Mouse (Mus musculus) CH12.LX (cell line): ENCODE measurements around the gene Syngr2. TPM values are rescaled to one million over a fixed set of nuclear protein-coding genes. Genes with fewer than 3 reads are reported as not detected.
A peak's percentile ranks its signal among the peaks of the same experiment; 100 is the strongest.

Experiments
- DNase-seq: peaks from one replicate; pipeline ENCODE4 v3.0.0-alpha.2; 2013; ENCODE audit errors: extremely low read depth
- H3K27ac ChIP-seq: 2 replicates; pipeline ENCODE4 v1.5.1; 2012; ENCODE audit warnings: low read depth, mild to moderate bottlenecking, control low read depth, moderate library complexity; ENCODE audit not compliant: insufficient read depth
- H3K27me3 ChIP-seq: replicated peaks from 2 replicates; pipeline ENCODE3; 2012; ENCODE audit warnings: inconsistent platforms
- H3K36me3 ChIP-seq, 2 experiments: replicated peaks in 1 of 2; 2 replicates each; pipeline versions ENCODE3 to v1.6.1; 2012; ENCODE audit warnings: inconsistent platforms in 1 of 2, low read length in 1 of 2, mild to moderate bottlenecking in 1 of 2, mixed read lengths in 1 of 2, moderate library complexity in 1 of 2; ENCODE audit not compliant: control insufficient read depth in 1 of 2, insufficient read depth in 1 of 2
- H3K4me1 ChIP-seq, 2 experiments: 2 replicates each; pipeline ENCODE4 v1.6.1; 2012; ENCODE audit warnings: inconsistent platforms in 1 of 2, moderate library complexity in 1 of 2; ENCODE audit not compliant: insufficient read depth in 2 of 2, control insufficient read depth in 1 of 2
- H3K4me2 ChIP-seq: 2 replicates; pipeline ENCODE4 v1.6.1; 2012; ENCODE audit warnings: low read depth, mild to moderate bottlenecking, control low read depth; ENCODE audit not compliant: poor library complexity, insufficient read depth, severe bottlenecking
- H3K4me3 ChIP-seq, 3 experiments: fragments of 150-350 bp in 1 of 3; sonication (generic) in 1 of 3; replicated peaks in 1 of 3; 2 replicates each; pipeline versions ENCODE3 to v1.5.1; 2011 to 2012; ENCODE audit warnings: low read depth in 2 of 3, low read length in 2 of 3, mild to moderate bottlenecking in 2 of 3, moderate library complexity in 2 of 3, control low read depth in 1 of 3, improper control_type of control experiment in 1 of 3, inconsistent platforms in 1 of 3, mixed read lengths in 1 of 3; ENCODE audit not compliant: poor library complexity in 1 of 3
- H3K79me2 ChIP-seq: replicated peaks from 2 replicates; pipeline ENCODE4 v1.6.1; 2012; ENCODE audit warnings: mild to moderate bottlenecking, moderate library complexity; ENCODE audit not compliant: control insufficient read depth, poor library complexity, insufficient read depth, severe bottlenecking; ENCODE audit errors: extremely low read depth
- H3K9ac ChIP-seq: 2 replicates; pipeline ENCODE4 v1.6.1; 2012; ENCODE audit warnings: low read depth, mild to moderate bottlenecking, control low read depth, moderate library complexity; ENCODE audit not compliant: insufficient read depth
- H3K9me3 ChIP-seq: replicated peaks from 2 replicates; pipeline ENCODE3; 2012; ENCODE audit warnings: low read length, inconsistent platforms, mixed read lengths
- BHLHE40 ChIP-seq: IDR thresholded peaks from 2 replicates; pipeline ENCODE4 v1.6.1; 2011; ENCODE audit warnings: mild to moderate bottlenecking, low read depth, low read length, improper control_type of control experiment
- CHD1 ChIP-seq: IDR thresholded peaks from 2 replicates; pipeline ENCODE4 v1.6.1; 2012; ENCODE audit warnings: low read depth, low read length, improper control_type of control experiment, inconsistent platforms
- CHD2 ChIP-seq: IDR thresholded peaks from 2 replicates; pipeline ENCODE4 v1.6.1; 2011; ENCODE audit warnings: low read length, improper control_type of control experiment
- CTCF ChIP-seq, 2 experiments: IDR thresholded peaks in 1 of 2; conservative IDR thresholded peaks in 1 of 2; 2 replicates each; pipeline ENCODE4 v1.5.1; 2011 to 2012; ENCODE audit warnings: low read depth in 2 of 2, low read length in 2 of 2, improper control_type of control experiment in 1 of 2, inconsistent platforms in 1 of 2, mild to moderate bottlenecking in 1 of 2, moderate library complexity in 1 of 2
- E2F4 ChIP-seq: IDR thresholded peaks from 2 replicates; pipeline ENCODE4 v1.6.1; 2011; ENCODE audit warnings: low read depth, low read length, improper control_type of control experiment; ENCODE audit not compliant: insufficient replicate concordance
- ELF1 ChIP-seq: IDR thresholded peaks from 2 replicates; pipeline ENCODE4 v1.6.1; 2014; ENCODE audit warnings: low read depth, mild to moderate bottlenecking, inconsistent platforms, low read length, improper control_type of control experiment
- EP300 ChIP-seq: IDR thresholded peaks from 2 replicates; pipeline ENCODE4 v1.6.1; 2011; ENCODE audit warnings: low read length, improper control_type of control experiment
- JUN ChIP-seq: IDR thresholded peaks from 2 replicates; pipeline ENCODE4 v1.6.1; 2011; ENCODE audit warnings: low read depth, mild to moderate bottlenecking, low read length, improper control_type of control experiment, moderate library complexity; ENCODE audit not compliant: insufficient read depth
- JUND ChIP-seq: conservative IDR thresholded peaks from 2 replicates; pipeline ENCODE4 v1.6.1; 2011; ENCODE audit warnings: low read depth, low read length, improper control_type of control experiment
- KAT2A ChIP-seq: IDR thresholded peaks from 2 replicates; pipeline ENCODE4 v1.6.1; 2012; ENCODE audit warnings: low read length, improper control_type of control experiment, inconsistent platforms; ENCODE audit not compliant: insufficient replicate concordance
- MAFK ChIP-seq: IDR thresholded peaks from 2 replicates; pipeline ENCODE4 v1.6.1; 2011; ENCODE audit warnings: low read length, improper control_type of control experiment; ENCODE audit not compliant: insufficient replicate concordance
- MAX ChIP-seq: IDR thresholded peaks from 2 replicates; pipeline ENCODE4 v1.6.1; 2011; ENCODE audit warnings: low read length, improper control_type of control experiment
- MAZ ChIP-seq: IDR thresholded peaks from 2 replicates; pipeline ENCODE4 v1.6.1; 2012; ENCODE audit warnings: low read depth, mild to moderate bottlenecking, inconsistent platforms, low read length, improper control_type of control experiment, moderate library complexity
- MEF2A ChIP-seq: IDR thresholded peaks from 2 replicates; pipeline ENCODE4 v1.6.1; 2014; ENCODE audit warnings: low read depth, mild to moderate bottlenecking, inconsistent platforms, low read length, improper control_type of control experiment, borderline replicate concordance
- MXI1 ChIP-seq: IDR thresholded peaks from 2 replicates; pipeline ENCODE4 v1.6.1; 2011; ENCODE audit warnings: mild to moderate bottlenecking, low read depth, low read length, improper control_type of control experiment
- MYC ChIP-seq: IDR thresholded peaks from 2 replicates; pipeline ENCODE4 v1.6.1; 2011; ENCODE audit warnings: low read depth, mild to moderate bottlenecking, improper control_type of control experiment, low read length
- PAX5 ChIP-seq: IDR thresholded peaks from 2 replicates; pipeline ENCODE4 v1.6.1; 2012; ENCODE audit warnings: low read length, inconsistent platforms, mixed read lengths
- POLR2A ChIP-seq: IDR thresholded peaks from 2 replicates; pipeline ENCODE4 v1.6.1; 2011; ENCODE audit warnings: low read depth, mild to moderate bottlenecking, improper control_type of control experiment, low read length
- POLR2AphosphoS2 ChIP-seq: IDR thresholded peaks from 2 replicates; pipeline ENCODE4 v1.6.1; 2011; ENCODE audit warnings: low read depth, low read length, improper control_type of control experiment
- RAD21 ChIP-seq: IDR thresholded peaks from 2 replicates; pipeline ENCODE4 v1.6.1; 2011; ENCODE audit warnings: low read depth, mild to moderate bottlenecking, low read length, improper control_type of control experiment, moderate library complexity
- RCOR1 ChIP-seq: conservative IDR thresholded peaks from 2 replicates; pipeline ENCODE4 v1.6.1; 2012; ENCODE audit warnings: low read depth, mild to moderate bottlenecking, inconsistent platforms, low read length, improper control_type of control experiment
- UBTF ChIP-seq: IDR thresholded peaks from 2 replicates; pipeline ENCODE4 v1.6.1; 2012; ENCODE audit warnings: low read depth, mild to moderate bottlenecking, inconsistent platforms, low read length, improper control_type of control experiment, moderate library complexity
- USF1 ChIP-seq: IDR thresholded peaks from 2 replicates; pipeline ENCODE4 v1.6.1; 2014; ENCODE audit warnings: low read depth, mild to moderate bottlenecking, inconsistent platforms, low read length, improper control_type of control experiment
- USF2 ChIP-seq: conservative IDR thresholded peaks from 2 replicates; pipeline ENCODE4 v1.6.1; 2011; ENCODE audit warnings: low read depth, low read length, improper control_type of control experiment
- ZC3H11A ChIP-seq: IDR thresholded peaks from 2 replicates; pipeline ENCODE4 v1.6.1; 2012; ENCODE audit warnings: low read depth, mild to moderate bottlenecking, inconsistent platforms, low read length, improper control_type of control experiment
- ZNF384 ChIP-seq: IDR thresholded peaks from 2 replicates; pipeline ENCODE4 v1.6.1; 2012; ENCODE audit warnings: low read depth, low read length, improper control_type of control experiment, inconsistent platforms
- dilution Hi-C: fragments of 300-500 bp; cut with MboI; formaldehyde crosslinking; loops from 2 replicates; pipeline ENCODE4 v1.14.3; 2020; ENCODE audit warnings: low sequenced_read_pairs; ENCODE audit not compliant: extremely low pct_unique_long_range_greater_than_20kb, extremely low pct_ligation_motif_present
- in situ Hi-C: fragments of 300-500 bp; cut with MboI; formaldehyde crosslinking; loops from 3 replicates; pipeline ENCODE4 v1.14.3; 2019; ENCODE audit warnings: low sequenced_read_pairs, low pct_ligation_motif_present, low pct_unique_long_range_greater_than_20kb, mixed read lengths
- polyA plus RNA-seq: library from polyadenylated mRNA; unstranded; fragments of >175 nt; gene quantifications from 2 replicates; pipeline ENCODE4 v1.2.1, GENCODE M21; 2012; ENCODE audit warnings: low read depth; ENCODE audit not compliant: insufficient read length
- total RNA-seq, 2 experiments: library from RNA; depleted of rRNA; stranded (reverse); fragments of 300-350 nt in 1 of 2; fragments of >200 nt in 1 of 2; gene quantifications; 2 replicates each; pipeline ENCODE4 v1.2.3; 2012 to 2014

Syngr2 gene
- total and polyA plus RNA-seq, 3 experiments, result 409 to 654 (median 553) TPM

- TF ChIP-seq BHLHE40 (no peak; the same call in 1 of the 2 replicates), RCOR1 (no peak; the same call in 1 of the 2 replicates), JUND (0 out of 2 replicates have a peak, but pooled peaks have one; percentile 17), MXI1 (peak; percentile 54), POLR2AphosphoS2 (no peak), JUN (no peak), KAT2A (0 out of 2 replicates have a peak, but pooled peaks have one; percentile 40), ZC3H11A (peak; percentile 1; the same call in 1 of the 2 replicates), EP300 (0 out of 2 replicates have a peak, but pooled peaks have one; percentile 43), MAZ (0 out of 2 replicates have a peak, but pooled peaks have one; percentile 22), CHD1 (0 out of 2 replicates have a peak, but pooled peaks have one; percentile 52)
- TF ChIP-seq, all 38 proteins: peak for 25
Measured at GRCm38 (mm10) chr11:117790703-117791440, 18.6 kb upstream of the Syngr2 start (continued).

- Histone ChIP-seq H3K9me3 (no peaks in the 10 kb centered on the region), H3K27ac (peak overlapping the region; percentile 61), H3K9ac (no peak overlapping the region; the same call in 1 of the 2 replicates), H3K4me1 (peaks cover 26 to 68% of the 10 kb centered on the region in 2 experiments), H3K4me2 (peak overlapping the region; percentile 84; the same call in 1 of the 2 replicates), H3K27me3 (no peaks in the 10 kb centered on the region), H3K4me3 (peak overlapping the region in 1 of 3 experiments; percentile 45), H3K36me3 (peaks cover 0 to 18% of the 10 kb centered on the region in 2 experiments), H3K79me2 (no peaks in the 10 kb centered on the region)
- in situ Hi-C loops, result loop anchor here (5.0 kb wide), 1 partner anchor 36 kb away; the partner anchor contains the start of genes Afmid and Tk1
- no peak for DNase-seq
- dilution Hi-C loops, result no loop called here
- TF ChIP-seq POLR2A (no peak), UBTF (0 out of 2 replicates have a peak, but pooled peaks have one; percentile 10)
Measured at GRCm38 (mm10) chr11:117791441-117791761, 18.1 kb upstream of the Syngr2 start.

GRCm38 (mm10) chr11:117792281-117792888, 17.1 kb upstream of the Syngr2 start:
- Histone ChIP-seq H3K36me3 (peaks cover 0 to 9% of the 10 kb centered on the region in 2 experiments), H3K4me1 (peaks cover 33 to 73% of the 10 kb centered on the region in 2 experiments), H3K79me2 (no peaks in the 10 kb centered on the region), H3K4me3 (peak overlapping the region in 2 of 3 experiments; percentile 36 to 45), H3K27ac (peak overlapping the region; percentile 86), H3K4me2 (peak overlapping the region; percentile 62), H3K27me3 (no peaks in the 10 kb centered on the region), H3K9ac (peak overlapping the region; percentile 46), H3K9me3 (no peaks in the 10 kb centered on the region)
- in situ Hi-C loops (loop anchor here (5.0 kb wide), 1 partner anchor 35 kb away; the partner anchor contains the start of genes Afmid and Tk1), dilution Hi-C loops (no loop called here)
- peak; percentile 100 for DNase-seq
- TF ChIP-seq CHD2, result no peak
- TF ChIP-seq RAD21, result no peak
- TF ChIP-seq MYC, result 0 out of 2 replicates have a peak, but pooled peaks have one; percentile 55
- TF ChIP-seq USF2, result no peak
- no peak for TF ChIP-seq PAX5
- TF ChIP-seq ZNF384, result no peak
- no peak for TF ChIP-seq E2F4
- TF ChIP-seq BHLHE40, result no peak
- peak; percentile 70 for TF ChIP-seq MXI1
- no peak for TF ChIP-seq JUND
- peak; percentile 59 for TF ChIP-seq MEF2A
- peak; percentile 75; the same call in 1 of the 2 replicates for TF ChIP-seq MAX
- TF ChIP-seq ELF1, result peak; percentile 92
- no peak for TF ChIP-seq USF1
- TF ChIP-seq CHD1, result no peak
- peak; percentile 98 for TF ChIP-seq UBTF
- no peak for TF ChIP-seq MAFK
- TF ChIP-seq KAT2A, result 0 out of 2 replicates have a peak, but pooled peaks have one; percentile 41
- TF ChIP-seq MAZ, result peak; percentile 88; the same call in 1 of the 2 replicates
- TF ChIP-seq CTCF (conservative IDR thresholded peaks at IDR 0.05 in 1 of 2, IDR thresholded peaks at IDR 0.05 in 1 of 2; ENCODE audit: low read depth in 2 of 2, low read length in 2 of 2), result peak in 1 of 2 experiments; percentile 31; a peak in 2 of 4 replicates
